Mouse (Mus musculus): ENCODE results near the gene Cnr2. TPM values are rescaled to one million over a fixed set of nuclear protein-coding genes. Genes with fewer than 3 reads are reported as not detected.

The Cnr2 gene
- total and polyA plus RNA-seq, 3 experiments = 6.8 to 10.2 TPM; not detected in 1

- 0 out of 2 replicates have a peak, but pooled peaks have one; percentile 27 for TF ChIP-seq USF1 (IDR thresholded peaks at IDR 0.05; ENCODE audit: low read depth, low read length)
- TF ChIP-seq ZMIZ1 (IDR thresholded peaks at IDR 0.05; ENCODE audit: low read depth, low read length) = peak; percentile 95
- TF ChIP-seq ZNF384 (IDR thresholded peaks at IDR 0.05; ENCODE audit: low read depth, low read length) = no peak
- TF ChIP-seq SMC3 (IDR thresholded peaks at IDR 0.05; ENCODE audit: low read depth, low read length) = no peak
- TF ChIP-seq TCF12 (IDR thresholded peaks at IDR 0.05; ENCODE audit: low read depth, low read length) = peak; percentile 69; the same call in 1 of the 2 replicates
- peak; percentile 88 to 97 for TF ChIP-seq POLR2A (IDR thresholded peaks at IDR 0.05; ENCODE audit: control insufficient read depth in 1 of 2, insufficient read depth in 1 of 2, low read depth in 1 of 2, low read length in 2 of 2, poor library complexity in 1 of 2)
- TF ChIP-seq MAFK (IDR thresholded peaks at IDR 0.05; ENCODE audit: borderline replicate concordance, low read depth, low read length) = no peak
- TF ChIP-seq NRF1 (IDR thresholded peaks at IDR 0.05; ENCODE audit: insufficient read depth, low read depth, low read length, poor library complexity, severe bottlenecking) = peak; percentile 87
- TF ChIP-seq MEF2A (IDR thresholded peaks at IDR 0.05; ENCODE audit: extremely low read depth, insufficient replicate concordance, low read depth, low read length, poor library complexity, severe bottlenecking) = no peak
- no peak for TF ChIP-seq BHLHE40 (IDR thresholded peaks at IDR 0.05; ENCODE audit: borderline replicate concordance, low read depth, low read length)
- no peak for TF ChIP-seq CHD1 (IDR thresholded peaks at IDR 0.05; ENCODE audit: low read depth, low read length)
- TF ChIP-seq EP300 (IDR thresholded peaks at IDR 0.05; ENCODE audit: low read depth in 1 of 2, low read length in 2 of 2) = peak in 1 of 2 experiments; percentile 43; a peak in 2 of 4 replicates
- no peak; the same call in 1 of the 2 replicates for TF ChIP-seq MAZ (IDR thresholded peaks at IDR 0.05; ENCODE audit: low read depth, low read length)
- TF ChIP-seq RCOR1 (IDR thresholded peaks at IDR 0.05; ENCODE audit: low read depth, low read length) = no peak
- peak; percentile 60; the same call in 1 of the 2 replicates for TF ChIP-seq MAX (IDR thresholded peaks at IDR 0.05; ENCODE audit: low read length)
- TF ChIP-seq ELF1 (IDR thresholded peaks at IDR 0.05; ENCODE audit: low read depth, low read length) = peak; percentile 95
- no peak for TF ChIP-seq POLR2AphosphoS5 (IDR thresholded peaks at IDR 0.05; ENCODE audit: borderline replicate concordance, low read depth, low read length)
Observed at GRCm38 (mm10) chr4:135963457-135964193, 68.4 kb downstream of the Cnr2 start, which contains the start of gene Gale (continued).

GRCm38 (mm10) chr4:135964426-135964825 lies 69.2 kb downstream of the Cnr2 start:
- H3K27me3 ChIP-seq (ENCODE audit: control insufficient read depth in 1 of 2, insufficient read depth in 2 of 2, low read length in 2 of 2) = no peaks in the 10 kb centered on the region
- peak; percentile 59 for DNase-seq (ENCODE audit: low read depth, low spot score)
- no peak overlapping the region for H3K27ac ChIP-seq (ENCODE audit: control insufficient read depth, low read depth, low read length)
- H3K9me3 ChIP-seq (replicated peaks; ENCODE audit: insufficient read depth, low read length) = no peaks in the 10 kb centered on the region
- H3K36me3 ChIP-seq (ENCODE audit: control insufficient read depth in 1 of 2, insufficient read depth in 2 of 2, low read length in 2 of 2) = peaks cover 0 to 6% of the 10 kb centered on the region in 2 experiments; a peak in 3 of 4 replicates
- peak overlapping the region; percentile 78 to 83 for H3K4me3 ChIP-seq (ENCODE audit: control insufficient read depth in 1 of 2, insufficient read depth in 1 of 2, low read depth in 2 of 2, low read length in 2 of 2)
- peaks cover 7% of the 10 kb centered on the region; the same call in 1 of the 2 replicates for H3K79me2 ChIP-seq (ENCODE audit: control insufficient read depth, insufficient read depth, low read length, poor library complexity)
- peak overlapping the region; percentile 85 for H3K9ac ChIP-seq (ENCODE audit: control insufficient read depth, low read depth, low read length, poor library complexity, severe bottlenecking)
- H3K4me1 ChIP-seq (ENCODE audit: control insufficient read depth in 1 of 2, insufficient read depth in 2 of 2, low read length in 2 of 2) = peaks cover 4 to 7% of the 10 kb centered on the region in 2 experiments; a peak in 3 of 4 replicates
- no peak for TF ChIP-seq CTCF (IDR thresholded peaks at IDR 0.05 in 2 of 3, conservative IDR thresholded peaks at IDR 0.05 in 1 of 3; ENCODE audit: control insufficient read depth in 1 of 3, insufficient read depth in 1 of 3, low read depth in 2 of 3, low read length in 3 of 3, poor library complexity in 1 of 3, severe bottlenecking in 1 of 3)
- TF ChIP-seq SIN3A (IDR thresholded peaks at IDR 0.05; ENCODE audit: low read length) = 0 out of 2 replicates have a peak, but pooled peaks have one; percentile 7
- no peak for TF ChIP-seq MYC (IDR thresholded peaks at IDR 0.05; ENCODE audit: low read depth, low read length)
- TF ChIP-seq ETS1 (IDR thresholded peaks at IDR 0.05; ENCODE audit: low read depth, low read length) = 0 out of 2 replicates have a peak, but pooled peaks have one; percentile 16
- TF ChIP-seq RCOR1 (IDR thresholded peaks at IDR 0.05; ENCODE audit: low read depth, low read length) = no peak
- 0 out of 2 replicates have a peak, but pooled peaks have one; percentile 16 for TF ChIP-seq NELFE (IDR thresholded peaks at IDR 0.05; ENCODE audit: low read depth, low read length)
- no peak for TF ChIP-seq MEF2A (IDR thresholded peaks at IDR 0.05; ENCODE audit: extremely low read depth, insufficient replicate concordance, low read depth, low read length, poor library complexity, severe bottlenecking)
- no peak for TF ChIP-seq NRF1 (IDR thresholded peaks at IDR 0.05; ENCODE audit: insufficient read depth, low read depth, low read length, poor library complexity, severe bottlenecking)
- TF ChIP-seq POLR2AphosphoS2 (IDR thresholded peaks at IDR 0.05; ENCODE audit: low read length) = no peak
- no peak for TF ChIP-seq RAD21 (IDR thresholded peaks at IDR 0.05; ENCODE audit: low read depth, low read length)
- no peak for TF ChIP-seq MYB (IDR thresholded peaks at IDR 0.05; ENCODE audit: low read depth, low read length)
- no peak for TF ChIP-seq MAFK (IDR thresholded peaks at IDR 0.05; ENCODE audit: borderline replicate concordance, low read depth, low read length)
- TF ChIP-seq KAT2A (conservative IDR thresholded peaks at IDR 0.05; ENCODE audit: low read depth, low read length) = no peak
- TF ChIP-seq POLR2A (IDR thresholded peaks at IDR 0.05; ENCODE audit: control insufficient read depth in 1 of 2, insufficient read depth in 1 of 2, low read depth in 1 of 2, low read length in 2 of 2, poor library complexity in 1 of 2) = no peak; a peak in 1 of 4 replicates
- no peak for TF ChIP-seq ZC3H11A (IDR thresholded peaks at IDR 0.05; ENCODE audit: low read depth, low read length)
- TF ChIP-seq TCF12 (IDR thresholded peaks at IDR 0.05; ENCODE audit: low read depth, low read length) = no peak
- no peak for TF ChIP-seq ZKSCAN1 (IDR thresholded peaks at IDR 0.05; ENCODE audit: low read depth, low read length)
- TF ChIP-seq POLR2AphosphoS5 (IDR thresholded peaks at IDR 0.05; ENCODE audit: borderline replicate concordance, low read depth, low read length) = no peak
- TF ChIP-seq E2F4 (IDR thresholded peaks at IDR 0.05; ENCODE audit: borderline replicate concordance, low read depth, low read length) = no peak
- no peak for TF ChIP-seq USF2 (IDR thresholded peaks at IDR 0.05; ENCODE audit: borderline replicate concordance in 1 of 2, insufficient read depth in 1 of 2, low read depth in 1 of 2, low read length in 2 of 2)
- TF ChIP-seq MAZ (IDR thresholded peaks at IDR 0.05; ENCODE audit: low read depth, low read length) = no peak
- no peak for TF ChIP-seq CHD1 (IDR thresholded peaks at IDR 0.05; ENCODE audit: low read depth, low read length)
